Mouse (Mus musculus) spleen, adult 2 months (tissue): Measurements from ENCODE around the gene Gm21897. TPM values are rescaled to one million over a fixed set of nuclear protein-coding genes. Genes with fewer than 3 reads are reported as not detected.

ENCODE experiments used
- DNase-seq, 2 experiments: peaks; one replicate each; pipeline versions ENCODE4 v3.0.0 to v3.0.0-alpha.2; 2012 to 2021; ENCODE audit warnings: low spot score in 2 of 2, low read depth in 1 of 2
- H3K27ac ChIP-seq: fragments of 200-500 bp; 2 replicates; pipeline ENCODE4 v1.5.1; 2012; ENCODE audit warnings: low read length, inconsistent platforms; ENCODE audit not compliant: insufficient read depth
- H3K27me3 ChIP-seq: fragments of 200-500 bp; 2 replicates; pipeline ENCODE4 v1.6.1; 2012; ENCODE audit warnings: mild to moderate bottlenecking, moderate library complexity, low read length, inconsistent platforms; ENCODE audit not compliant: control insufficient read depth, insufficient read depth
- H3K36me3 ChIP-seq: fragments of 200-500 bp; 2 replicates; pipeline ENCODE4 v1.6.1; 2012; ENCODE audit warnings: mild to moderate bottlenecking, low read length, inconsistent platforms; ENCODE audit not compliant: control insufficient read depth, insufficient read depth
- H3K4me1 ChIP-seq: fragments of 200-500 bp; 2 replicates; pipeline ENCODE4 v1.6.1; 2011; ENCODE audit warnings: inconsistent platforms; ENCODE audit not compliant: control insufficient read depth, insufficient read depth, insufficient read length
- H3K4me3 ChIP-seq: fragments of 200-500 bp; 2 replicates; pipeline ENCODE4 v1.5.1; 2011; ENCODE audit warnings: mild to moderate bottlenecking, inconsistent platforms; ENCODE audit not compliant: insufficient read depth, insufficient read length; ENCODE audit errors: extremely low read depth
- CTCF ChIP-seq: fragments of 200-500 bp; IDR thresholded peaks from 2 replicates; pipeline ENCODE4 v1.5.1; 2011; ENCODE audit warnings: mild to moderate bottlenecking, inconsistent platforms; ENCODE audit not compliant: insufficient read depth, insufficient read length, insufficient replicate concordance; ENCODE audit errors: extremely low read depth
- POLR2A ChIP-seq: fragments of 200-500 bp; IDR thresholded peaks from 2 replicates; pipeline ENCODE4 v1.6.1; 2011; ENCODE audit warnings: low read depth, low read length, inconsistent platforms
- WGBS: fragments of 180-500 bp; shearing (Covaris S2); methylation state at CpG from one replicate; pipeline ENCODE4 v1.1.7; 2018; 5-methylcytosine and 5-hydroxymethylcytosine counted together
- polyA plus RNA-seq: library from polyadenylated mRNA; depleted of rRNA; stranded (reverse); fragments of >200 nt; gene quantifications from 2 replicates; pipeline ENCODE4 v1.2.3, GENCODE M21; 2012

Gene Gm21897
- polyA plus RNA-seq, 1 experiment, result not detected

DNA sequence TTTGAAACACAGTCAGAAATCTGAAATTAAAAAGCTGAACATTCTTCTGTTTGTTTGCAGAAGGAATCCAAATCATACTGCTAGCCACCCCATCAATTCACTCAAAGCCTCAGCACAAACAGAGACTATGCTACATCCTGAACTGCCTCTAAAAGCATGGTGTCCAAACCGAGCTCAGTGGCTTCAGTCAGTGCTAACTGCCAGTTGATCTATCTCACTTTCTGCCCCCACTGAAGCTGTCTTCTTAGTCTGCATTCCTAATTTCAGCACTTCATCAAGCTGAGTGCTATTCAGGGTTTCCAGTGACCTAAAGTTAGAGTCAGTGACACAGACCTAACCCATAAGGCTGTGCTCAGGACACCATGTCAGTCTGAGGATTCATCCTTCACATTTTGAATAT is 28.8 kb downstream of the Gm21897 start:
- WGBS, result 72% methylated on average over 1 of the region's 1 CpGs

DNA sequence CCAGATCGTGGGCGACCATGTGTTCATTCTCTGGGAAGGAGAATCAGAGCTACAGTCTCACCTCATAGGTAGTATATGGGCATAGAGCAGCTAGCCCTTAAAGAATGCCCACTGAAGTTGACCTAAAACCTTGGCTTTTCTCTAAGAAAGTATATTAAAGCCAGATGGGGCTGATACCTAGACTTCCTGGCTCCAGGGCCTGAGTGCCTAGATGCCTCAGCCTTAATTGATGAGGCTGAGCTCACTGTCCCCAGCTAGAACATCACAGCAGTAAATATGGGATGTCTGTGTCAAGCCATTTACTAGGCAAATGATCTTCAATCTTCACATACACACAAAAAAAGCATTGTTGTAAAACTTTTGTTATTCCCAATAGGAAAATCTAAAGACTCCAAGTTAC is 32.1 kb downstream of the Gm21897 start:
- Histone ChIP-seq H3K27ac (no peak overlapping the region), H3K36me3 (no peaks in the 10 kb centered on the region), H3K27me3 (no peaks in the 10 kb centered on the region), H3K4me3 (no peak overlapping the region), H3K4me1 (no peaks in the 10 kb centered on the region)
- no peak for TF ChIP-seq CTCF
- TF ChIP-seq POLR2A, result no peak
- 83% methylated on average over 2 of the region's 2 CpGs for WGBS
- no peak for DNase-seq

More for the DNA sequence above, 28.8 kb downstream of the Gm21897 start:
- Histone ChIP-seq H3K36me3 (no peaks in the 10 kb centered on the region), H3K27ac (no peak overlapping the region), H3K4me3 (no peak overlapping the region), H3K27me3 (no peaks in the 10 kb centered on the region), H3K4me1 (no peaks in the 10 kb centered on the region)
- no peak for TF ChIP-seq POLR2A
- no peak for TF ChIP-seq CTCF
- no peak for DNase-seq

DNA sequence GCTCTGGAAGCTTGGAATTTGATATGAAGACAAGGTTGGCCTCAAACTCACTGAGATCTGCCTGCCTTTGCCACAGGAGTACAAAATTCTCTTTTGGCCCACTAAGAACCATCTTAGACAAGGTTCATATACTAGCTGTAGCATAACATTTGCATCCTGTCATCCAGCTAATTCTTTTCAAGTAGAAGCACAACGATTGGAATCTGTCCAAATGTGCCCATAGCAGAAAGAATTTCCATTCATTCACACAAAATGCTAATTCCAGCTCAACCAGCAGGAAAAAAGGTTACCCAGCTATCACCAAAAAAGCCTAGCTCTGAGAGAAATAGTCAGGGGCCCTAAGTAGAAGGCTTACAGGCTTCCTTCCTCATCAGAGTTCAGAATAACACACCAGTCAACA is 34.0 kb downstream of the Gm21897 start:
- Histone ChIP-seq H3K4me3 (no peak overlapping the region), H3K27me3 (no peaks in the 10 kb centered on the region), H3K4me1 (no peaks in the 10 kb centered on the region), H3K36me3 (no peaks in the 10 kb centered on the region), H3K27ac (no peak overlapping the region)
- DNase-seq, result no peak
- 67% methylated on average over 1 of the region's 1 CpGs for WGBS
- TF ChIP-seq POLR2A (no peak), CTCF (no peak)

DNA sequence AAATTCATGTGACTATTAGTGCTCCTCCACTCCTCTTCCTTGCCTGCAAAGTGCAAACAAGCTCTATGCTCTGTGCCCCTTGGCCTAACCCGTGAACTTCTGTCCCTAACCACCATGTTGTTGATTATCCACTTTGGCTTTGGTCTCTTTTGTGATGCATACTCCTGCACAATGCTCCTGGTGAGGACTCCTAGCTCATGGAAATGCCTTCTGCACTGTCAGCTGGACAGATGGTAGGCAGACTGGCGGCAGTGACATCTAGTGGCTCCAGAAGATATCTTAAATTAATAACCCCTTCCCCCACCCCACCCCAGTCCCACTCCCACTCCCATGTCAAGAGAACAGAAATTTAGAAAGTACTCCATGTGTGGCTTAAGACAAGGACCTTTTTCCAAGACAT is 35.1 kb downstream of the Gm21897 start:
- H3K27me3 ChIP-seq, result no peaks in the 10 kb centered on the region
- no peaks in the 10 kb centered on the region for H3K36me3 ChIP-seq
- DNase-seq, result no peak
- H3K4me1 ChIP-seq, result no peaks in the 10 kb centered on the region
- TF ChIP-seq CTCF, result no peak
- TF ChIP-seq POLR2A, result no peak
- WGBS, result 63% methylated on average over 2 of the region's 2 CpGs
- H3K27ac ChIP-seq, result no peak overlapping the region
- H3K4me3 ChIP-seq, result no peak overlapping the region

DNA sequence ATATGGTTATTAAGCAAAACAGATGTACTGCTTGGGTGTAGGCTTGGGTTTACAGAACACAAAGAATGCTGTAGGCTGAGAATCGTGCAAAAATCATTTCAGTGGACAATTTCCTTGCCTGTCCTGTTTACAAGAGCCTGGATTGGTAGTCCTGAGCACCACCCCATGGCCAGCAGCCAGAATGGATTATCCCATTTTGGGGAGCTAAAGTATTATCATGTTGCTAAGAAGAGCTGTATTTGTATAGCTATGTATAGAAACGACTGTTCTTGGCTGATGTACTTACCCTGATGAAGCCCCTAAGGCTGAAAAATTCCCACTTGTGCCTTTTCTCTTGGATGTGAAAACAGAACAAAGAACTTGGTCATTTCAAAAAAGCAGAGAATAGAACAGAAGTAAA is 37.6 kb downstream of the Gm21897 start:
- no peak for TF ChIP-seq CTCF
- no peak for TF ChIP-seq POLR2A
- H3K36me3 ChIP-seq, result no peaks in the 10 kb centered on the region
- H3K27me3 ChIP-seq, result no peaks in the 10 kb centered on the region
- no peak for DNase-seq
- H3K27ac ChIP-seq, result no peak overlapping the region
- 68% methylated on average over 2 of the region's 2 CpGs for WGBS
- no peak overlapping the region for H3K4me3 ChIP-seq
- H3K4me1 ChIP-seq, result no peaks in the 10 kb centered on the region

DNA sequence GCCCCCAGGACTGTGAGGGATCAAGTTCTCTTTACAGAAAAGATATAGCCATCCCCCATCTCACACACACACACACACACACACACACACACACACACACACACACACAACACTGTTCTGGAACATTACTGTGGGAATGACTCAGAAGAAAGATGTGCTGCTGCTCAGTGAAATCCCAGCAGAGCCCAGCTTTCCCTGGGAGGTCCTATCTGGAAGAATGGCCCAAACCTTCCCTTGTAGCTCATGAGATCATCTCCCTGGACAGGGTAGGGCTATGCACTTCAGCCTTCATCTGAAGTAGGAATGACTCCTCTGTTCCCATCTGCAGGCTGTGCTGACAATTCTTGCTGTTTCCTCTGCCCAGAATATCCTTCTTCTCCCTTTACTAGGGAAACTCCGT is 38.1 kb downstream of the Gm21897 start:
- H3K4me3 ChIP-seq, result no peak overlapping the region
- H3K27me3 ChIP-seq, result no peaks in the 10 kb centered on the region
- no peaks in the 10 kb centered on the region for H3K4me1 ChIP-seq
- no peaks in the 10 kb centered on the region for H3K36me3 ChIP-seq
- 76% methylated on average over 1 of the region's 1 CpGs for WGBS
- TF ChIP-seq CTCF (no peak), POLR2A (no peak)
- no peak overlapping the region for H3K27ac ChIP-seq
- no peak for DNase-seq

DNA sequence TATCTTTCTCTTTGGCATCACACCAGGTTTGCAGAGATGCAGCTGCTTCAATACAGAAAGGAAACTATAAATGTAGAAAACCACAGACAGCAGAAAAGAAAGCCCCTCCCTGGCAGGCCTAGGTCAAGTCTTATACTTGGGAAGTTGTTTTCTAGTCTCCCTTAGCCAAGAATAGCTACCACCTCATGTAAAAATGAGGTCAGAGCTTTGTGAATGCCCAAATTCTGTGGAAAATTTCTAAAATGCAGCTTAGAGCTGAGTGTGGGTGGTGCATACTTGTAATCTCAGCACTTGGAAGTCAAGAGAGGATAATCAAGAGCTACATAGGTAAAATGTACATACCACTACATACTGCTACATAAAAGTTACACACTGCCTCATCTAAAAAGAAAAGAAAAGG is 40.5 kb downstream of the Gm21897 start:
- TF ChIP-seq POLR2A (no peak), CTCF (no peak)
- H3K27me3 ChIP-seq, result no peaks in the 10 kb centered on the region
- H3K4me3 ChIP-seq, result no peak overlapping the region
- H3K4me1 ChIP-seq, result no peaks in the 10 kb centered on the region
- DNase-seq, result no peak
- H3K36me3 ChIP-seq, result no peaks in the 10 kb centered on the region
- no peak overlapping the region for H3K27ac ChIP-seq
